Mouse (Mus musculus): Measurements from ENCODE around the gene Lsm12.

Lsm12 gene

DNA sequence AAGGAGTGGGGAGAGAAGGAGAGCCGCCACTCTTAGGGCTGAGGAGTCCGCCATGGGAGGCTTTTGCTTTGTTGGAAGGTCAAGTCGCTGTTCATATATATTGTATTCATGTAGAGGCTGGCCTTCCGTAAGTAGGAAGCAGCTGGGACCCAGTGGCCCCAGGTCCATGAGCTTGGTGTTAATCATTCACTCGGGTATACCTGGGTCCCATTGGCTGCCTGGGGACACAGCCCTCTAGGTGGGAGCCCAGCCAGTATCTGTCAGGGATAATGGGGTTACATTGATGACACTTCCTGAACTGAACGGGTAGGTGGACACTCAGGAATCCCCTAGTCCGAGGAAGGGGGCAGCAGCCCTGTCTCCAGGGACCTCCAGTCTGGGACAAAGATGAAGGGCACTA is 42.7 kb downstream of the Lsm12 start:
- in situ Hi-C loops (cut with MboI; ENCODE audit: unreplicated experiment in 2 of 2), result loop anchor here (5.0 to 10.0 kb wide), 2 partner anchors 148 to 150 kb away; no protein-coding TSS in a partner anchor

DNA sequence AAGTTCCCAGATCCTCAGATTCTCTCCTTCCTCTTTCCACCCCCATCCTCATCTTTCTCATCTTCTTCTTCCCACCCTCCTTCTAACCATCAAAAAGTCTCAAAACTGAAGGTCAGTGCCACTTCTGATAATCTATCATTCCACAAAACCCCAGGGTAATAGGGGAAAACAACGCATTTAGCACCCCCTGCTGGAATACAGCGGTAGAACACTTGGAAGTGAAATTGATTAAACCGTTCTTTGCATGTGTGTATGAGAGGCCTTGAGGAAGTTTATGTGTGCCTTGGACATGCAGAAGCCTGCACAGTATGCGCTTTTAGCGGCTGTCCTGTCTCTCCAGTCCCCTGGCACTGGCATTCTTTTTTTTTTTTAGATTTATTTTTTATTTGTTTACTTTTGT is 44.6 kb downstream of the Lsm12 start:
- in situ Hi-C loops (cut with MboI; ENCODE audit: unreplicated experiment in 2 of 2), result loop anchor here (5.0 to 10.0 kb wide), 2 partner anchors 146 to 148 kb away; no protein-coding TSS in a partner anchor

- in situ Hi-C loops (cut with MboI; ENCODE audit: unreplicated experiment in 2 of 2), result loop anchor here (5.0 kb wide), 3 partner anchors 36 to 76 kb away; partner anchors contain the start of gene Ppy (in 1 of the 2)
Observed at GRCm38 (mm10) chr11:102138447-102138740, 46.7 kb downstream of the Lsm12 start.

DNA sequence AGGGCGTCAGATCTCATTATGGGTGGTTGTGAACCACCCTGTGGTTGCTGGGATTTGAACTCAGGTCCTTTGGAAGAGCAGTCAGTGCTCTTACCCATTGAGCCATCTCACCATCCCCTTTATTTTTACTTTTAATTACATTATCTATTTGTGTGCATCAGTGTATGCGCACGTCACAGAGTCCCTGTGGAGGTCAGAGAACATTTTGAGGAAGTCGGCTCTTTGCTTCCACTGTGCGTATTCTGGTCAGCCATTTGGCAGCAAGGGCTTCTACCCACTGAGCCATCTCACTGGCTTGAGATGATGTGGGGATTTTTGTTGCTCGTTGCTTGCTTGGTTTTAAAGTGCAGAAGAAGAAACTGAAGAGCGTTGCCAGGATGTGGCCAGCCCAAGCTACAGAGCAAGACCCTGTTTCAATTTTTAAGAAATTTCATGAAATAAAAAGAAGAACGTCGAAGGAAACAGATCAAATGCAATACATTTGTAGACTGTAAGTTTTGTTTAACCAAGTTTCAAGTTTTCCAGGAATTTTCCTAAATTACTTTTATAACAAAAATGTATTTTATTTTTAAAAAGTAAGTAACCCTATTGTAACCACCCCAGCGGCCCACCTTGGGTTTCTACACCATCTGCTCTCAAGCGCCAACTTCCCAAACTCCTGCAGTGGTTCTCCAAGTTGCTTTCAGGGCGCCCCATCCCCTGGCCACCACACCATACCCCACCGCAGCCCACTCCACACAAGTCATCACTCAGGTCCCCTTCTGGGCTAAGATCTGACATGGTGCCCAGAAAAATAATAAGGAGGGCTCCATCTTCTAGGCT is 47.3 kb downstream of the Lsm12 start:
- in situ Hi-C loops (cut with MboI; ENCODE audit: unreplicated experiment in 2 of 2), result loop anchor here (5.0 kb wide), 3 partner anchors 36 to 76 kb away; partner anchors contain the start of gene Ppy (in 1 of the 2)

- in situ Hi-C loops (cut with MboI; ENCODE audit: unreplicated experiment in 2 of 2), result no loop called here
Observed at GRCm38 (mm10) chr11:102134516-102134915, 50.6 kb downstream of the Lsm12 start.

- in situ Hi-C loops (cut with MboI; ENCODE audit: unreplicated experiment in 2 of 2), result no loop called here
Observed at GRCm38 (mm10) chr11:102117386-102117785, 67.7 kb downstream of the Lsm12 start.

GRCm38 (mm10) chr11:102116241-102116640 is 68.9 kb downstream of the Lsm12 start:
- in situ Hi-C loops (cut with MboI; ENCODE audit: unreplicated experiment in 2 of 2), result no loop called here
